Mouse (Mus musculus) Patski (cell line): Measurements from ENCODE around the gene Ccdc136. TPM values are rescaled to one million over a fixed set of nuclear protein-coding genes. Genes with fewer than 3 reads are reported as not detected.

ENCODE experiments used
- ATAC-seq: fragments of 100-300 bp; one replicate; pipeline ENCODE4 v1.8.0; 2021
- CTCF ChIA-PET: fragments of 350-600 bp; sonication (Branson Sonifier 250); formaldehyde crosslinking; loops from one replicate; lab custom pipeline; 2022; ENCODE audit warnings: inconsistent platforms; lab: Charles Lee
- POLR2A ChIA-PET: fragments of 350-600 bp; sonication (Branson Sonifier 250); formaldehyde crosslinking; loops from one replicate; lab custom pipeline; 2022; ENCODE audit warnings: antibody characterized with exemption, inconsistent platforms; lab: Charles Lee
- DNase-seq: peaks from one replicate; pipeline ENCODE4 v3.0.0-alpha.2; 2011; ENCODE audit warnings: low read depth, low spot score
- H3K27me3 ChIP-seq: fragments of 371-371 bp; one replicate; pipeline ENCODE4 v1.5.1; 2021
- CTCF ChIP-seq: fragments of 100-300 bp; IDR thresholded peaks from one replicate; pipeline ENCODE4 v1.5.1; 2021
- in situ Hi-C: fragments of 300-500 bp; cut with MboI; formaldehyde crosslinking; loops from 3 replicates; pipeline ENCODE4 v1.11.1; 2018; ENCODE audit warnings: low pct_unique_long_range_greater_than_20kb, mixed read lengths
- polyA plus RNA-seq: library from polyadenylated mRNA; unstranded; gene quantifications from one replicate; pipeline ENCODE4 v1.2.3, GENCODE M21; 2021

Ccdc136 gene
- polyA plus RNA-seq, 1 experiment from 2014 or later, result 27.6 TPM

- TF ChIP-seq CTCF, result no peak
- ATAC-seq (no peak), DNase-seq (no peak)
- CTCF ChIA-PET, result interaction anchor here (0.7 to 1.9 kb wide), 4 partner anchors 17 to 125 kb away, joined by 3 to 6 read pairs (median 4); no protein-coding TSS in a partner anchor
- POLR2A ChIA-PET, result interaction anchor here (0.7 kb wide), 3 partner anchors 230 to 849 kb away, joined by 3 to 5 read pairs (median 4); no protein-coding TSS in a partner anchor
- H3K27me3 ChIP-seq, result no peaks in the 10 kb centered on the region
- in situ Hi-C loops, result loop anchor here (5.0 kb wide), 2 partner anchors 90 to 260 kb away; no protein-coding TSS in a partner anchor
Observed at GRCm38 (mm10) chr6:29391802-29392201, 4.3 kb upstream of the Ccdc136 start.

GRCm38 (mm10) chr6:29394286-29394685, 1.8 kb upstream of the Ccdc136 start:
- ChIA-PET POLR2A (interaction anchor here (0.7 to 1.2 kb wide), 2 partner anchors 13 to 34 kb away, joined by 3 read pairs; no protein-coding TSS in a partner anchor), CTCF (interaction anchor here (1.5 to 2.2 kb wide), 2 partner anchors 9 to 34 kb away, joined by 5 to 7 read pairs; no protein-coding TSS in a partner anchor)
- DNase-seq (no peak), ATAC-seq (no peak)
- no peak for TF ChIP-seq CTCF
- no peaks in the 10 kb centered on the region for H3K27me3 ChIP-seq
- in situ Hi-C loops, result loop anchor here (5.0 kb wide), 2 partner anchors 88 to 258 kb away; no protein-coding TSS in a partner anchor

- no peak for TF ChIP-seq CTCF
- in situ Hi-C loops, result no loop called here
- DNase-seq (no peak), ATAC-seq (peak; percentile 44)
- no peaks in the 10 kb centered on the region for H3K27me3 ChIP-seq
- ChIA-PET POLR2A (interaction anchor here (0.9 to 2.4 kb wide), 7 partner anchors 10 to 49 kb away, joined by 3 to 17 read pairs (median 3); partner anchors contain the start of genes Calu and Flnc), CTCF (interaction anchor here (1.8 to 2.2 kb wide), 2 partner anchors 11 to 31 kb away, joined by 5 to 7 read pairs; no protein-coding TSS in a partner anchor)
Observed at GRCm38 (mm10) chr6:29396714-29397540, 818 bp downstream of the Ccdc136 start.

- ChIA-PET POLR2A (interaction anchor here (1.1 to 2.4 kb wide), 4 partner anchors 11 to 50 kb away, joined by 3 to 17 read pairs (median 5); partner anchors contain the start of gene Calu), CTCF (interaction anchor here (1.8 kb wide), 1 partner anchor 11 kb away, joined by 5 read pairs; no protein-coding TSS in a partner anchor)
- TF ChIP-seq CTCF, result no peak
- H3K27me3 ChIP-seq, result no peaks in the 10 kb centered on the region
- DNase-seq (no peak), ATAC-seq (no peak)
- in situ Hi-C loops, result no loop called here
Observed at GRCm38 (mm10) chr6:29397575-29397974, 1.5 kb downstream of the Ccdc136 start.

- ATAC-seq (no peak), DNase-seq (no peak)
- ChIA-PET CTCF (no interaction called here), POLR2A (no interaction called here)
- in situ Hi-C loops, result no loop called here
- TF ChIP-seq CTCF, result no peak
- H3K27me3 ChIP-seq, result no peaks in the 10 kb centered on the region
Observed at GRCm38 (mm10) chr6:29399851-29400250, 3.7 kb downstream of the Ccdc136 start.

- H3K27me3 ChIP-seq, result no peaks in the 10 kb centered on the region
- DNase-seq (no peak), ATAC-seq (no peak)
- no peak for TF ChIP-seq CTCF
- ChIA-PET CTCF (no interaction called here), POLR2A (no interaction called here)
- in situ Hi-C loops, result no loop called here
Observed at GRCm38 (mm10) chr6:29402693-29403342, 6.7 kb downstream of the Ccdc136 start.

GRCm38 (mm10) chr6:29406412-29406811, 10.3 kb downstream of the Ccdc136 start:
- no peak for TF ChIP-seq CTCF
- no peaks in the 10 kb centered on the region for H3K27me3 ChIP-seq
- ChIA-PET CTCF (interaction anchor here (1.5 kb wide), 1 partner anchor 16 kb away, joined by 4 read pairs; no protein-coding TSS in a partner anchor), POLR2A (interaction anchor here (1.1 kb wide), 1 partner anchor 11 kb away, joined by 3 read pairs; no protein-coding TSS in a partner anchor)
- ATAC-seq (no peak), DNase-seq (no peak)
- in situ Hi-C loops, result no loop called here

- CTCF ChIA-PET, result interaction anchor here (1.9 kb wide), 1 partner anchor 10 kb away, joined by 5 read pairs; no protein-coding TSS in a partner anchor
- no peak for DNase-seq
Observed at GRCm38 (mm10) chr6:29415446-29415845, 19.3 kb downstream of the Ccdc136 start.

GRCm38 (mm10) chr6:29420596-29420995, 24.5 kb downstream of the Ccdc136 start:
- H3K27me3 ChIP-seq, result no peaks in the 10 kb centered on the region
- no peak for DNase-seq
- ChIA-PET POLR2A (interaction anchor here (2.3 kb wide), 1 partner anchor 9 kb away, joined by 5 read pairs; no protein-coding TSS in a partner anchor), CTCF (no interaction called here)
- in situ Hi-C loops, result no loop called here
- no peak for ATAC-seq
- no peak for TF ChIP-seq CTCF

More at GRCm38 (mm10) chr6:29415446-29415845, 19.3 kb downstream of the Ccdc136 start:
- POLR2A ChIA-PET, result no interaction called here
- no peaks in the 10 kb centered on the region for H3K27me3 ChIP-seq
- in situ Hi-C loops, result no loop called here
- ATAC-seq, result no peak
- TF ChIP-seq CTCF, result no peak

- DNase-seq (no peak), ATAC-seq (no peak)
- no peaks in the 10 kb centered on the region for H3K27me3 ChIP-seq
- POLR2A ChIA-PET, result interaction anchor here (0.8 kb wide), 1 partner anchor 850 kb away, joined by 3 read pairs; no protein-coding TSS in a partner anchor
- CTCF ChIA-PET, result interaction anchor here (1.0 to 1.4 kb wide), 2 partner anchors 10 to 12 kb away, joined by 3 to 5 read pairs; no protein-coding TSS in a partner anchor
- in situ Hi-C loops, result no loop called here
- TF ChIP-seq CTCF, result no peak
Observed at GRCm38 (mm10) chr6:29425118-29425517, 29.0 kb downstream of the Ccdc136 start.
